Mouse (Mus musculus) heart, adult 2 months (tissue): ENCODE results near the gene Btbd35f10. TPM values are rescaled to one million over a fixed set of nuclear protein-coding genes. Genes with fewer than 3 reads are reported as not detected.
"Not testable (repeated sequence)": the region's sequence is repeated elsewhere in the genome, so short reads cannot be mapped to it uniquely, and the experiment has no call there.

Experiments
- DNase-seq, 2 experiments: peaks; one replicate each; pipeline ENCODE4 v3.0.0; 2021
- H3K27ac ChIP-seq: fragments of 200-600 bp; 2 replicates; pipeline ENCODE4 v1.8.1; 2022
- H3K27me3 ChIP-seq: fragments of 200-500 bp; 2 replicates; pipeline ENCODE4 v1.6.1; 2012; ENCODE audit warnings: mild to moderate bottlenecking, low read length, inconsistent platforms, mixed read lengths; ENCODE audit not compliant: control insufficient read depth, insufficient read depth
- H3K36me3 ChIP-seq: fragments of 200-500 bp; 2 replicates; pipeline ENCODE4 v1.6.1; 2012; ENCODE audit warnings: low read length, inconsistent platforms; ENCODE audit not compliant: control insufficient read depth, insufficient read depth
- H3K4me1 ChIP-seq: fragments of 200-500 bp; 2 replicates; pipeline ENCODE4 v1.6.1; 2011; ENCODE audit warnings: low read length; ENCODE audit not compliant: control insufficient read depth, insufficient read depth
- H3K4me3 ChIP-seq: fragments of 200-600 bp; 2 replicates; pipeline ENCODE4 v1.8.1; 2022
- H3K79me2 ChIP-seq: fragments of 200-500 bp; replicated peaks from 2 replicates; pipeline ENCODE4 v1.6.1; 2012; ENCODE audit warnings: mild to moderate bottlenecking, inconsistent platforms, low read length, moderate library complexity, mixed read lengths; ENCODE audit not compliant: control insufficient read depth, insufficient read depth
- H3K9ac ChIP-seq: fragments of 200-500 bp; 2 replicates; pipeline ENCODE4 v1.6.1; 2012; ENCODE audit warnings: low read depth, mild to moderate bottlenecking, control low read depth, inconsistent platforms, low read length, mixed read lengths
- WGBS: fragments of 180-500 bp; shearing (Covaris S2); methylation state at CpG from one replicate; pipeline ENCODE4 v1.1.7; 2018; 5-methylcytosine and 5-hydroxymethylcytosine counted together
- intact Hi-C: fragments of 180-260 bp; cut with DNase I; formaldehyde crosslinking; loops from one replicate; pipeline ENCODE4 v1.15.1; 2025
- long read RNA-seq: library from polyadenylated mRNA; stranded (forward); transcript quantifications from one replicate; pipeline ENCODE4 v2.0.0, GENCODE M21; 2021
- polyA plus RNA-seq: library from polyadenylated mRNA; depleted of rRNA; stranded (reverse); fragments of >200 nt; gene quantifications from 2 replicates; pipeline ENCODE4 v1.2.3, GENCODE M21; 2012; rRNA removed
- total RNA-seq, 2 experiments: library from RNA; stranded (reverse); gene quantifications; 2 replicates each; pipeline ENCODE4 v1.2.3; 2021

Btbd35f10 gene
- total RNA-seq (not detected), polyA plus RNA-seq (not detected in 2 replicates)
- long read RNA-seq, result 0 reads

- DNase-seq, H3K4me3 ChIP-seq, H3K9ac ChIP-seq, H3K27me3 ChIP-seq, H3K27ac ChIP-seq, H3K4me1 ChIP-seq, intact Hi-C loops, H3K36me3 ChIP-seq, H3K79me2 ChIP-seq: not testable (repeated sequence)
- no CpG with 5 or more reads among the region's 3 CpGs for WGBS
Measured at GRCm38 (mm10) chrX:3752785-3753184, at the start of gene Btbd35f10. Gene Btbd35f10, minus strand, starts transcription at chrX:3752885.

Other genes with a start within 250 kb of the Btbd35f10 start
- gene Btbd35f18, start 52.7 kb downstream of the Btbd35f10 start, total RNA-seq, result not detected
- gene Btbd35f18, start 52.7 kb downstream of the Btbd35f10 start, polyA plus RNA-seq, result not detected in 2 replicates
- not detected for gene Btbd35f16, start 204.1 kb upstream of the Btbd35f10 start, total RNA-seq
- gene Btbd35f16, start 204.1 kb upstream of the Btbd35f10 start, polyA plus RNA-seq, result not detected in 2 replicates